Mouse (Mus musculus) frontal cortex, adult 2 months (tissue): ENCODE data around the gene Cbx7. TPM values are rescaled to one million over a fixed set of nuclear protein-coding genes. Genes with fewer than 3 reads are reported as not detected.
A peak's percentile ranks its signal among the peaks of the same experiment; 100 is the strongest.

Experiments used
- DNase-seq, 2 experiments: peaks; one replicate each; pipeline ENCODE4 v3.0.0; 2022; ENCODE audit warnings: low spot score in 1 of 2; ENCODE audit errors: extremely low spot score in 1 of 2
- polyA plus RNA-seq: library from polyadenylated mRNA; depleted of rRNA; stranded (reverse); fragments of >200 nt; gene quantifications from 2 replicates; pipeline ENCODE4 v1.2.3, GENCODE M21; 2012; rRNA removed

Gene Cbx7
- polyA plus RNA-seq = 58.6 TPM in 2 replicates

DNA sequence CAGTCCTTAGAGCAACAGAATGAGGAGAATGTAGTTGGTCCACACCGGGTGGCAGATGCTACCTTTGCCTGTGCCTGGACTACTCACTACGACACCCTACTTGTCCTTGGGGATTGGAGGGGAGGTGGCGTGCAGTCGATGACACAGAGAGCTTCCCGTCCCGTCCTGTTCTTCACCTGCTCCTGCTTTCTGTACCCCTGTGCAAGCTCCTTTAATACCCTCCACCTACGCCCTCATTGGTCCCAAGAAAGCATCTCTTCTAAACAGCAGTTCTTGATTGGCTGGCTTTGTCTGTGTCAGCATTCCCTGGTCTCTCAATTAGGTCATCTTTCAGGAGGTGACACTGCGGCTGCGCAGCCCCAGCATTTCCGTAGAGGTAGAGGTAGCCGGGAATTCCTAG, at the start of gene Cbx7:
TSS of gene Cbx7 (minus strand) at position 180 of the 400 bp plus-strand sequence.
- DNase-seq = no peak

DNA sequence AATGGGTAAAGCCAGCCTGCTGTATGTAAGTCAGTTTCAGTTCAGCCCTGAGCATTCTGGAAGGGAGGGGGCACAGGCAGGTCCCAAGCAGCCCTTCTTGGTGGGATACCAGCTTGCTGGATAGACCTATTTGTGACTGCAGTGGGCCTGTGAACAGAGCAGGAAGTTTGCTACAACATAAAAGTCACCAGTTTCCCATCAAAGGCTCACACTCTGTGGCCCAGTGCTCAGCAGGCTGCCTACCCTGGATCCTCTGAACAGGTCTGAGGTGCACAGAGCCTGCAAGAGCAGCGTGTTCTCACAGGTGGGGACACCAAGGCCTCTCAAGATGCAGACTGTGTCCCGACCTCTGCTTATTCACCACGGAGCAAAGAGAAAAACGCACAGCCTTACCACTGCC, 49.6 kb upstream of the Cbx7 start:
- DNase-seq = no peak

DNA sequence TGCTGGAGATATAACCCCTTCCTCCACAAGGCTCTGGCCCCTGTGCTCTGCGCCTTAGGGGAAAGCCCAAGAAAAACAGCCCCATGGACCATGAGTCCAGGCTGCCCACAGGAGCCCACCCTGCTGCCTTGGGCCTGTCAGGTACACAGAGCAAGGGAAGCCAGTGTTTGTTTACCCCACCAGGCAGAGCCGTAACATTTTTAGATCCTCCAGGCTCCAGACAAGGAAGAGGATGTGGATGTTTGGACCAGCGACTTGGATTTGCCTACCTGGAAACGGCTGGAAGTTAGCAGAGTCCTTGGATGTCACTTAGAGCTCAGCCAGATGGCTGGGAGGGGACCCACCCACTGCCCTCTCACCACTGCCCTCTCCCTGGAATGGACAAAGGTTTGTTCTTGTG, 48.7 kb upstream of the Cbx7 start:
- no peak for DNase-seq

DNA sequence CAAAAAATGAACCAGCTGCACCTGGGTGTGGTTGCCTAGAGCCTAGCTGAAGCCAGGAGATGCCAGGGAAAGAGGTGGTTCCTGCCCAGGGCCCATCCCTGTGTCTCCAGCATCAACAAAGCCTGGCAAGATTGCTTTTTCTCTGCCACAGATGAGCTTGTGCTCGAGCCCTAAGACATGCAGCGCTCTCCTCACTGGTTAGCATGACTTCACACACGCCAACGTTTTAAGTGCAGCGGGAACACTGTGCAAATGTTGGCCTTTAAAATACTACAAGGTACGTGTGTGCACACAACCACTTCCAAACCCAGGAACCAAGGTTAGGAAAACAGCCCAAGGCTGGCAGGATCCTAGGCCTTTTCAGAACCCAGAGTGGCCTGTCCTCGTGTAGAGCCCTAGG, 48.3 kb upstream of the Cbx7 start:
- peak in 1 of 2 experiments; percentile 70 for DNase-seq

DNA sequence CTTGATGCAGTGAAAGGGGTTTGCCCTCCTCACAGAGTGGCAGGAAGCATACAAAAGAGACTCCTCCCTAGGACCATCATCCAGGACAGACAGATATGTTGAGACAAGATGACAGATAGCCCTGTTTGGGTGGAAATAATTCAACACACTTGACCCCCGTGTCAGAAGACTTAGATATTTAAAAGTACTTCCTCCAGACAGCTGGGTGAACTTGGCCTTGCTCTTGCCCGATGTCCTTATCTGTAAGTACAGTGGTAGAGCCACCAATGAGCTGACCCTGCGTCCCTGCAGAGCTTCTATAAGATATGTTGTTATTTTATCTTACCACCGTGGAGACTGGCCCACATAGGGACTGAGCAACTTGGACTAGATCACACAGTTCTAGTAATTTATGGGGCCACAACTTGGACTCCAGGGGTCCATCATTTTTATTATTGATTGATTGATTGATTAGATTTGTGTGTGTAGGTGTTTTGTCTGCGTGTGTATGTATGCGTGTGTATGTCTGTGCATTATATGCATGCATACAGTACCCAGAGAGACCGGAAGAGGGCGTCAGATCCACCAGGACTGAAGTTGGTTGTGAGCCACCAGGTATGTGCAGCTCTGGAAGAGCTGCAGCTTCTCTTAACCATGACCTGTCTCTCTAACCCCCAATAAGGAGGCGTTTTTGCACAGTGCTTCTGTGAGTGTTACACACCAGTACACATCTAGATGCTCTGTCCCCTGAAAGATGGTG, 45.8 kb upstream of the Cbx7 start:
- DNase-seq = no peak

DNA sequence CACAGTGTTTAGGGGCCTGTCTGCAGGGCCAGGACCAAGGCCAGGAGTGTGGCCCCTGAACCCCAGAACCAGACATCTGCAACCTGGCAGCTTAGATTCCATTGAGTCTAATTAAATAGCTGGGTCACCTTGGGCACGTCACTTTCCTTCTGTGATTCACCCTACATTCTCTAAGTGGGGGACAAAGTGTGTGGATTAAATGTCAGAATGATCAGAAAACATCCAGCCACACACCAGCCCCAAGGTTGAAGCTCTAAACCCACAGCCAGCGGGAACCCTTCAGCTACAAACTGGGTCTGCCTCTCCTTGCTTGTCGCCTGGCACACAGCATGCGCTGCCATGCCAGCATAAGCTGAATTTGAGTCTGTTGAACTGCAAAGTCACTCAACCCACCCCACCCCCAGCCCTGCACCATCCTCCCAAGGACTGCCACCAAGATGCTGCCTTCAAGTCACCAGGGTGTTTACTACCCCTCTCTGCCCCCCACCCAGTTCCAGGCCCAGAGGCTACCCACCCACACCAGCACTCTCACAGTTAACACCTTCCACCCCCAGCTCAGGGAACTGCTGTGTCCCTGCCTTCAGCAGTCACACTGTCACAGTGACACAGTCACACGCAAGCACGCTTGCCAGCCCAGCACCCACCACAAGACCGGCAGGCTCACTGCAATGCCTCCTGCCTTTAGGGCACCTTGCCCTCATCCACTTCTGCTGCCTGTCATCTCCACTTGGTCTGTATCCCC, 44.5 kb upstream of the Cbx7 start:
- DNase-seq = peak; percentile 67 to 80

DNA sequence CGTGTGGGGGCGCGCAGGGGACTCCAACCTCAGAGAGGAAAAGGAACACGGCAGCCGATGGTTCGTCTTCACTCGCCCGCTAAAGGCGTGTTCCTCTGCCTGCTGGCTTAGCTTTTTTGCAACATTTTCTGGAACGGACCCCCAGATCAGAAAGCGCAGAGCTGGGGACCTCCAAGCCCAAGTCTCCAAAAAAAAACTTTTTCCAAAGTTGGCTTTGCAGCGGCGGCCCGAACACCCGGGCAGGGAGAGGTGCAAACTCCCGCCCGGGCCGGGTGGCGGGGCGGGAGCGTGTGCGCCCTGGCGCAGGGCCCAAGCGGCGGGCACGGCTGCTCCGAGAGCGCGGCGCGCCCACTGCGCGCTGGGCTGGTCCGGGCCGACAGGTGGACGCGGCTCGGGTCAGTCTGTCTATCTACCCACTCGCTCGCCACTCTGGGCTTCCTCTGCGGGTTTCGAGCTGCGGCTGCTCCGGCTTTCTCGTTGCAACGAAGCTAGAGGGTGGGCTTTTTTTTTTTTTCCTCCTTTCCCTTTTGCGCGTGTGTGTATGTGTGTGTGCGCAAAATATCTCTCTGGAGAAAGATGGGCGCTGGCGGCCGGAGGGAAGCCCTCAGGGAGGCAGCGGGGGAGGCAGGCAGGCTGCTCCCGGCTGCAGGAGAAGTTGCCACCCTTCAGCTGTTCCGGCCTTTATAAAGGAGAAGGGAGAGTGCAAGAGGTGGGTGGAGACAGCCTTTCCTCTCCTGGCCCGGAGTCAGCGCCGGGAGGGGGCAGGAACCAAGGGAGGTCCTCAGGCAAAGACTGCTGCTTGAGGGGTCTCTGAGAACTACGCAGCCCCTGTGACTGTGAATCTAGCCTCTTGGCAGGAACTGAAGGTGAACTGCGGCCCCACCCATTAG, 43.6 kb upstream of the Cbx7 start, which contains the start of gene Pdgfb:
TSS of gene Pdgfb (minus strand) at position 657 of the 890 bp plus-strand sequence.
- peak in 1 of 2 experiments; percentile 76 for DNase-seq

DNA sequence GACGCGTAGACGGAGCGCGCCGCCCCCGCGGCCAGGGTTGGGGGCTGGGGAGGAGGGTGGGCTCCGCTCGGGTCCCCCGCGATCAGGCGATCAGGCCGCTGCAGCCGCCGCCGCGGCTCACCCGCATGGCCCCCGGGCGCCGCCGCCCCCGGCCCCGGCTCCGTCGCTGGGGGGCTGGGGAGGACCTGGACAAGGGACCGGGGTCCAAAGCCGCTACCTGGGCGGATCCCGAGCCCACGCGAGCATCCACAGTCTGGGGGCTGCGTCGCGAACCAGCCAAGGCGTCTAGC, 43.1 kb upstream of the Cbx7 start:
- DNase-seq = no peak

DNA sequence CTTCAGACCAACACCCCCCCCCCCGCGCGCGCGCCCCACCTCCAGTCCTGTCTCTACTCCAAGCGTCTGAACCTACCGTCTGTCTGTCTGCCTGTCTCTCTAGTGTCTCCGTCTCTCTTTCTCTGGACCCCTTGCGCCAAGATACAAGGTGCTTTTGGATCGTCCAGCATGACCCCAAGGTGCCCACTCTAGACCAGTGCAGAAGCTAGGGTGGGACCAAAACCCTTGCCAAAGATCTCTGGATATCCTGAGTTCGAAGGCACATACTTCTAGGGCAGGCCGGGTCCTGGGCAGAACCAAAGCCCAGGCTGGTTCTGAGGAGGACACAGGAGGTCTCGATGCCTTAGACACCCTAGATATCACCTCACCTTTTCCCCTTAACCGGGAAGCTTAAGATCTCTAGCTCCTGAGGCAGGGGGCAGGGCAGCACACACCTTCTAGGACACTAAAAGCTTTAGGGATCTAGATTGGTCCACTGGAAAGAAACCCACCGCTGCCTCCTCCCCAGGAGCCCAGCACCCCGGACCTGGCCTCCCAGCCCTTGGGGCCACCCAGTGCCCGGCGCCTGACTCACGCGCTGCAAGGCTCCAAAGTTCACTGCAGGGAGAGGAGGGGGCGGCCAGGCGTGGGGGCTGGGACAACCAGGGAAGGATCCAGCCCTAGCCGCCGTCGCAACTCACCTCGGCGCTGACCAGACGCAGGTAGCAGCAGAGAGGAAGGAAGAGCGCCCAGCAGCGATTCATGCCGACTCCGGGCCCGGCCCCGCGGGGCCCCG, 42.5 kb upstream of the Cbx7 start:
- no peak for DNase-seq

DNA sequence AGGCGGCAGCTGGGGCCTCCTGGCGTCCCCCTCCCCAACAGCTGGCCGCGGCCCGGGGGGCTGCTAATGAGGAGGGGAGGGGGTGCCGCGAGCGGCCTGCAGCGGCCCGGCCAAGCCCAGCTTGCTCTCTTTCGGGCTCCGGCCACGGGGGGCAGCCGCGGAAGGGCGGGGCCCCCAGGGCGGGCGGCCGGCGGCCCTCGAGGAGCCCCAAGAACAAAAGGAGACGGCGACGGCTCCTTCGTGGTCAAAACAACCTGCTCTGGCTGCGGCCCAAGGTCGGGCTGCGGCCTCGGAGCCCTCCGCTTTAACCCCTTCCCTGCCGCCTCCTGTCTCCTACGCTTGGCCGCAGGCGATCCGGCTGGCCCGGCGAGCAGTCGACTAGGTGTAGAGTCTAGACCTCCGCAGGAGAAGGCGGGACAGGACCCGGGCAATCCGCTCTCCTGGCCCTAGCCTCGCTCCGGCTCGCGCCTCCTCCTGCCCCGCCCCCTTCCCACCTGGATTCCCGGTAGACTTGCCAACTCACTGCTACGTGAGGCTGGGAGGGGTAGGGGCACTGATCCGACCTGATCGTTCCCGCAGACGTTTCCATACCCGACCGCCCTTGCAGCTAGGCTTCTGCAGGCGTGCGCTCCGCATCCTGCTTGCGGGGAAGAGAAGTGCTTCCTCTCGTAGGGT, 41.7 kb upstream of the Cbx7 start:
- peak; percentile 46 to 77 for DNase-seq

DNA sequence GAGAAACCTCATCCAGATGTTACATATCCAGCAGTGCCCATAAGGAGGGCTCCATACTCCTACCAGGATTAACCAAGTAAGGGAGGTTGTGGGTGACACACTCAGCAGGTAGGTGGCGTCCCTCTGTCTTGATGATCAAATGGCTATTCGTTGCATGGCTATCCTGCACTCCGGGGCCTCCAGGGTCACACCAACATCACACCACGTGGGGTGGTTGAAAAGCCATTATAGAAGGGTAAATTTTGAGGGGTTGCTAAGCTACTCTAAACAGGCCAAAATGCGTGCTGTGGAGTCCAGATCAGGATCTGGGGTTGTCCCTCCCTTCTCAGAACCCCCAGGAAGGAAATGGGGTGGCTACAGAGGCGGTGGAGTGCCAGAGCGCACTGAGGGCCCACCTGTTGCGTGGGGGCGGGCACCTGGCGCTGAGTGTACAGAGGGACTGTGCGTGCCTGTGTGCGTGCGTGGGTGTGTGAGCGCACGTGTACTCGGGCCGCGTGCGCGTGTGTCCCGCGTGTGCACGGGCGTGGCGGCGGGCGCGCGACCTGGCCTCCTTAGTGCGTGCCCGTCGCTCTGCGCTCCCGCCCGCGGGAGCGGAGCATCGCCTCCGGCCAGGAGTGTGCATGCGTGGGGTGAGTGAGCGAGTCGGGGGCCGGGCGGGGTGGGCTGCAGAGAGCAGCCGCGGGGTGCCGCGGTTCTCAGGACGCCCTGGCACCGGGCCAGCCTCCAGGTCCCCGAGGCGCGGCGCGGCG, 41.0 kb upstream of the Cbx7 start:
- DNase-seq = peak; percentile 72 to 90

DNA sequence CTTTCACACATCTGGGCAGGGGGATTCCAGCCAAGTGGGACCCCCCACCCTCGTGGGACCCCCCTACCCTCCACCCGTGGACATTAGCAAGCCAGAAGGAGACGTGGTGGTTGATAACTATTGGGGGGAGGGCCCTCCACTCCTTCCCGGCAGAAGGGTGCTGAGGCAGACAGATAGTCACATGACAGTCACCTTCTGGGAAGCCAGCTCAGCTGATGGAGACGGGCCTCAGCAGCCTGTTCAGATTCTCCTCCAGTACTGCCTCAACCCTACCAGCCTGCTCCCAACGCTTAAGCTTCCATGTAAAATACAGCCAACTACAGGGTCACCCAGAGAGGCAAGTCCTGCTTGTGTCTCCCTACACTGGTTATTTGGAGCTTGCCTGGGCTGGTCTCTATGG, 40.3 kb upstream of the Cbx7 start:
- peak in 1 of 2 experiments; percentile 30 for DNase-seq

DNA sequence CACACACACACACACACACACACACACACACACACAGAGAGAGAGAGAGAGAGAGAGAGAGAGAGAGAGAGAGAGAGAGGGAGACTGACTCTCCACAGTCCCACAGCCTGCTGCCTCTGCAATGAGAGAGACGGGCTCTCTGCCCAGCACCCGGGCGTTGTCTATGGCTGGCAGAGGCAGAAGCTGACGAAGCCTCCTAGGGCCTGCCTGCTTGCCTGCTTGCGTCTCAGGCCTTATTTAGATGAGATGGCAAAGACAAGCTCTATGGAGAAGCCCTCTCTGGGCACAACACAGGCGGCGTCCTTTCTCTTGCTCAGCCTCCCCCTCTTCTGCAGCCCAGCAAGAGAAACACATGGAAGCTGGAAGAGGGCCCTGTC, 39.3 kb upstream of the Cbx7 start:
- peak; percentile 50 to 79 for DNase-seq

DNA sequence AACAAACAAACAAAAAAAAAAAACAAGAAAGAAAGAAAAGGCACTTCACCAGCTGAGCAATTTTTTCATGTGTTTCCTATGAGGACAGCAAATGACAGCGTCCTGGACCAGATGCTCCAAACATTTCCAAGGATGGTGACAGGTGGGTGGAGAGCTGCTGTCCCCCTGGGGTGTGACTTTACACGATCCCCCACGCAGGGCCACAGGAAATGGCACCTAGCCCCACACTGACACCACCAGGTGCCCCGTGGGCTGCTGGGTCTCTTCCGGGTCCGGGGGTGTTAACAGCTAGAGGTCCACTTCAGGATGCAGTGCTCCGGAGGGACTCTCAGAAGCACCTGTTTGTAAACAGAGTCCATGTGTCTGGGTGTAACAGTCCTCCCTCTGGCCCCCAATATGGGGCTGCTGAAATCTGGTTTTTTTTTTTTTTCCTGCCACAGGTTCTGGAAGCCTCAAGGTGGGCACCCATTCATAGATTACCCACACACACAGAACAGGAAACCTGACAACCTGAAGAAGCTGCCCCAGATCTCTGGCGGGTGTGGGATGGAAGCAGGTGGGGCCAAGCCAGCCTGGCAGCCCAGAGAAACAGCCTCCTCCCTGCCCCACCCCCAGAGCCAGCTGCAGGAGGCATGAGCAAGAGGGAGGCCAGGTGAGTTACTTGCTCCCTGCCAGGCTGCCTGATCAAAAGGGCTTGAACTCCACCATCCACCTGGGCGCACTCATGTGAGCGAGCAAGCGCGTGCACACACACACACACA, 38.7 kb upstream of the Cbx7 start:
- DNase-seq = peak in 1 of 2 experiments; percentile 52

DNA sequence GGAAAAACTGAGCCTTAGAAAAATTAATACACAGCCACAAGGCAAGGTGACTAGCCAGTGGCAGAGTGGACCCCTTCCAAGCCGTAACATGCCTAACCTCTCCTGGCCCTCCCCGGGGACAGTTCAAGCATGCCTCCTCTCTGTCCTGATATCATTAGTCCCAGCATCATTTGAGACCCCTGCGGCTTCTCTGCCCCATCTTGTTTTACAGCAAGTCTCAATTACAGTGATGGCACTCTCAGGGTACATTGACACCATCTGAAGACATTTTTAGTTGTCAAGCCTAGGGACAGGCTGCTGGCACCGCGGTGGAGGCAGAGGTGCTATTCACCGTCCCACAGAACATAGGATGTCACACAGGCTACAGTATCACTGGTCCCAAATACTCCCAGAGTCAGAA, 37.5 kb upstream of the Cbx7 start:
- no peak for DNase-seq

DNA sequence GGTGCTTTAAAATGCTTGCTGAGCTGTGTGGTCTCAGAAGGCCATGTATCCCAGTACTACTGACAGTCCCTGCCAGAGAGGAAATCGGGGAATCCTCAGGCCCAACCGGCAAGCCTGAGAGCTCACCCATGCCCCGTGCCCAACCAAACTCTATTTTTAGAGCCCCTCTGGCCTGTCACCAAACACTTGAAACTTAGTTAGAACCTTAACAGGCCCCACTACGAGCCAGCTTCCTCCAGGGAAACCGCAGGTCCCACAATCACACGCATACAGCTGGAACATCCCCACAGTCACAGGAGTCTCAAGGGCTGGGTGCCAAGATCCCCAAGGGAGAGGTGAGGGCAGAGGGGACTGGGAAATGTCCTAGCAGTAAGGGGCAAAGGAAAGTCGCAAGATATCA, 35.2 kb upstream of the Cbx7 start:
- DNase-seq = no peak

DNA sequence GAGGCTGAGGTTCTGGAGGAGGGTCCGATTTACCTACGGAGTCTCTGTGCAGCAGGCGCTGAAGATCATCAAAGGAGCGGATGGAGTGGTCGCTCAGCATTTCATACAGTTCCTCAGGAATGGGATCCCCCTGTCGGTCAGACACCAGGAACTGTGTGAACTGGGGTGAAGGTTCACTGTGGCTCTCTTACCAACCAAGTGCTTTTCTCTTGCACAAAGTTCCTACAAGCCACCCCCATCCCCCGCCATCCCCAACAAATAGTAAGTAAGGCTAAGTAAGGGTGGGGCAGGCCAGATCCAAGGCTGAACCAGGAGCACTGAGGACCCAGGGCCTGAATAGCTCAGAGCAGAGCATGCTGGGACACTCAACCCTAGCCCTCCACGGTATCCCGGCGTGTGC, 34.5 kb upstream of the Cbx7 start:
- DNase-seq = no peak

DNA sequence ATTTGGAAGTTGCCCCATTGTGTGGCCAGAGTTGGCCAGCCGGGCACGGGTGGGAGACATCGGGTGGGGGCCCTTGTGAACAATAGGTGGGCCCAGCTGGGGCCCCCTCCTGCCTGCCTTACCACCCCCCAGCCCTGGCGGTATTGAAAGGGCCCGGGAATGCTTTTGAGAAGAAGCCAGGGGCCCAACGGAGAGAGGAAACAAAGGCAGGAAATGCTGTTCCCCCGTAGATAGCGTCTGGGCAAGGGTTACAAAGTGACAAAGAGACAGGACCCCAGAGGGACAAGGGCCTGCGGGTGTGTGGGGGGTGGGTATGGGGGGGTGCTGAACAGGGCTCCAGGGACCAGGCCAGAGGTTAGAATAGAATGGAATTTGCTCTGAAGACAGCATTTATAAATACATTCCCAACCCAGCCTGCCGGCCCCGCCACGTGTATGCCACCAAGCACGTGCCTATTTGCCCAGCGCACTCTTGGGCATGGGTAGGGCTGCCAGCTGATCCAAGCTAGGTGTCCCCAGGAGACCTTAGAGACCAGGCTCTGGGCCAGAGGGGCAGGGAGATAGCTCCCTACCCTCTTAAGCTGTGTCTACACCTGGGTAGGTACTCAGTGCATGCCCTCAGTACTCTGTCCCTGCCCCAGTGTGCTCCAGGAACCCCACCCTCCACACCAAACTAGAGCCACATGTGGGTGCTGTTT, 33.9 kb upstream of the Cbx7 start:
- DNase-seq = no peak
